Mouse (Mus musculus) myocyte (in vitro differentiated cells): ENCODE data around the gene Bicd2.

Experiments used
- CEBPB ChIP-seq: IDR thresholded peaks from 2 replicates; pipeline ENCODE4 v1.6.1; 2011; ENCODE audit warnings: mild to moderate bottlenecking, moderate library complexity; ENCODE audit not compliant: poor library complexity, insufficient read depth, severe bottlenecking
- E2F4 ChIP-seq: IDR thresholded peaks from one replicate; pipeline ENCODE4 v1.6.1; 2011; ENCODE audit warnings: mild to moderate bottlenecking, control low read depth, moderate library complexity; ENCODE audit not compliant: insufficient read depth
- MAX ChIP-seq: IDR thresholded peaks from one replicate; pipeline ENCODE4 v1.6.1; 2011; ENCODE audit warnings: low read depth, mild to moderate bottlenecking, control low read depth
- MYOD1 ChIP-seq, 3 experiments: IDR thresholded peaks; one replicate each; pipeline ENCODE4 v1.6.1; 2011; ENCODE audit warnings: control low read depth in 2 of 3, low read depth in 2 of 3, mild to moderate bottlenecking in 2 of 3, moderate library complexity in 1 of 3; ENCODE audit not compliant: insufficient read length in 2 of 3, control insufficient read depth in 1 of 3
- MYOG ChIP-seq, 3 experiments: IDR thresholded peaks; one replicate each; pipeline ENCODE4 v1.6.1; 2011; ENCODE audit warnings: control low read depth in 2 of 3, low read depth in 2 of 3, mild to moderate bottlenecking in 2 of 3; ENCODE audit not compliant: insufficient read length in 2 of 3, control insufficient read depth in 1 of 3, insufficient read depth in 1 of 3
- POLR2A ChIP-seq: IDR thresholded peaks from one replicate; pipeline ENCODE4 v1.6.1; 2011; ENCODE audit warnings: low read depth, mild to moderate bottlenecking, control low read depth, moderate library complexity; ENCODE audit not compliant: insufficient read length
- POLR2AphosphoS2 ChIP-seq: IDR thresholded peaks from one replicate; pipeline ENCODE4 v1.6.1; 2011; ENCODE audit warnings: low read depth, control low read depth; ENCODE audit not compliant: insufficient read length
- REST ChIP-seq: IDR thresholded peaks from one replicate; pipeline ENCODE4 v1.6.1; 2011; ENCODE audit warnings: mild to moderate bottlenecking, control low read depth, moderate library complexity; ENCODE audit not compliant: insufficient read depth, insufficient read length
- TCF12 ChIP-seq: IDR thresholded peaks from one replicate; pipeline ENCODE4 v1.6.1; 2011; ENCODE audit warnings: mild to moderate bottlenecking, control low read depth; ENCODE audit not compliant: poor library complexity, insufficient read depth, severe bottlenecking
- TCF3 ChIP-seq: IDR thresholded peaks from one replicate; pipeline ENCODE4 v1.6.1; 2011; ENCODE audit warnings: low read depth, control low read depth; ENCODE audit not compliant: insufficient read length
- USF1 ChIP-seq: IDR thresholded peaks from one replicate; pipeline ENCODE4 v1.6.1; 2011; ENCODE audit warnings: low read depth, mild to moderate bottlenecking, control low read depth, moderate library complexity

DNA sequence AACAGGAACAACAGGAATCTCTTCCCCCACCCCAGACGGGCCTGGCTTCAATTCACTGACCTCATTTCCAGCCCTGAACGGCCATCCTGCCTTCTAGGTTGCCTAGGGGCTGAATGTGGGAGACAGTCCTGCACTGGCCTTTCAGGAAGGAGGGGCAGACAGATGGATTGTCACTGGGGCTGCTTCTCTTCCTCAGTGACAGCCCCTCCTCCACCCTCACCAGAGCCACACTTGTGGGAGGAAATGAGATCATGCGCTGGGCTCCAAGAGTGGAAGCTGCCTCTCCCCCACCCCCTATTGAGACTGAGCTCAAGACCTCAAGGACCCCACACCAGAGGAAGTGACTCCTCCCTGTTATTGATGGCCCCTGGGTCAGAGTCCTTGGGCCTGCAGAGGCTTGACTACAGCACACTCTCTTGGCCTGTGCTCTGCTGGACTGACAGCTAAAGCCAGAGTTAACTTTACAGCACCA lies 30.1 kb downstream of the Bicd2 start:
- TF ChIP-seq POLR2A, result no peak
- no peak for TF ChIP-seq TCF12
- TF ChIP-seq TCF3, result no peak
- TF ChIP-seq POLR2AphosphoS2, result no peak
- TF ChIP-seq MYOG (IDR thresholded peaks at IDR 0.05; ENCODE audit: control insufficient read depth in 1 of 3, insufficient read depth in 1 of 3, insufficient read length in 2 of 3, low read depth in 2 of 3), result no peak
- TF ChIP-seq REST, result no peak
- no peak for TF ChIP-seq MAX
- no peak for TF ChIP-seq E2F4
- TF ChIP-seq USF1, result no peak
- TF ChIP-seq CEBPB, result no peak
- no peak for TF ChIP-seq MYOD1 (IDR thresholded peaks at IDR 0.05; ENCODE audit: control insufficient read depth in 1 of 3, insufficient read length in 2 of 3, low read depth in 2 of 3)
